27 mouse cellular contexts compared by ENCODE assay signal in the genomic region with DNA sequence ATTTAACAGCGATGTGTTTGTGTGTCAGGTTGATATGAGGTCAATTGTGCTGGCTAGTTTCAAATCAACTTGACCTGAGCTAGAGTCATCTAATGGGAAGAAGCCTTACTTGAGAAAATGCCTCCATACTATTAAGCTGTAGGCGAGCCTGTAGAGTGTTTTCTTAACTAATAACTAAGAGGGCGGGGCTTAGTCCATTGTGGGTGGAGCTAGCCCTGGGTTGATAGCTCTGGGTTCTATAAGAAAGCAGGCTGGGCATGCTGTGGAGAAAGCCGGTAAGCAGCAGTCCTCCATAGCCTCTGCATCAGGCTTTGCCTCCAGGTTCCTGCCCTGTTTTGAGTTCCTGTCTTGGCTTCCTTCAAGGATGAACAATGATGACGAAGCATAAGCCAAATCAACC. TPM values are rescaled to one million over a fixed set of nuclear protein-coding genes. Genes with fewer than 3 reads are reported as not detected.
DNase-seq lines count a peak whose midpoint lies in the region; ATAC-seq and TF ChIP-seq lines count a peak whose summit lies in the region.
"Had no signal": no experiment of that assay in that cellular context is flagged by ENCODE, and none has a peak within 500 bp of the region (broad histone marks: within the 10 kb centered on the region; RNA-seq: fewer than 3 reads in every experiment).

No protein-coding gene starts in this region.

- H3K9me3 ChIP-seq in liver, embryonic 13.5 days (replicated peaks): no peaks in the 10 kb centered on the region
- H3K9me3 ChIP-seq in liver, embryonic 12.5 days (replicated peaks): no peaks in the 10 kb centered on the region
- no peaks in the 10 kb centered on the region for H3K9me3 ChIP-seq in stomach, postnatal 0 days (ENCODE audit: control insufficient read depth, low read length)
- H3K9me3 ChIP-seq: embryonic facial prominence, embryonic 12.5 days; embryonic facial prominence, embryonic 15.5 days; forebrain, embryonic 12.5 days; forebrain, embryonic 15.5 days; G1E; hindbrain, embryonic 12.5 days; hindbrain, embryonic 15.5 days had no signal

- WGBS in liver, embryonic 13.5 days (ENCODE audit: insufficient replicate concordance): 43% methylated on average over 5 of the region's 5 CpGs
- 38% methylated on average over 5 of the region's 5 CpGs for WGBS in liver, embryonic 12.5 days (ENCODE audit: insufficient replicate concordance)
- WGBS in stomach, postnatal 0 days: 49% methylated on average over 5 of the region's 5 CpGs

- no peaks in the 10 kb centered on the region for H3K4me1 ChIP-seq in liver, embryonic 13.5 days (replicated peaks)
- no peaks in the 10 kb centered on the region for H3K4me1 ChIP-seq in liver, embryonic 12.5 days
- H3K4me1 ChIP-seq in stomach, postnatal 0 days (replicated peaks; ENCODE audit: control insufficient read depth, insufficient read depth): no peaks in the 10 kb centered on the region
- H3K4me1 ChIP-seq: embryonic facial prominence, embryonic 15.5 days; forebrain, embryonic 12.5 days; forebrain, embryonic 15.5 days; hindbrain, embryonic 12.5 days; hindbrain, embryonic 15.5 days had no signal

- TF ChIP-seq EP300 in stomach, postnatal 0 days (optimal IDR thresholded peaks at IDR 0.05): no peak

- H3K27ac ChIP-seq in liver, embryonic 13.5 days: no peak overlapping the region
- H3K27ac ChIP-seq in liver, embryonic 12.5 days: no peak overlapping the region
- no peak overlapping the region for H3K27ac ChIP-seq in stomach, postnatal 0 days (replicated peaks)
- H3K27ac ChIP-seq: embryonic facial prominence, embryonic 12.5 days; embryonic facial prominence, embryonic 15.5 days; forebrain, embryonic 12.5 days; forebrain, embryonic 15.5 days; hindbrain, embryonic 12.5 days; hindbrain, embryonic 15.5 days had no signal

- DNase-seq in liver, embryonic 13.5 days: no peak
- peak; percentile 10 for DNase-seq in R1 (ENCODE audit: low read depth, low spot score)
- no peak for DNase-seq in stomach, postnatal 0 days (ENCODE audit: low spot score)
- no peak for DNase-seq in spleen, postnatal 36 days (ENCODE audit: low spot score in 2 of 2)
- DNase-seq in cerebellum, postnatal 14 days: no peak
- DNase-seq: adrenal gland, adult 2 months; adrenal gland, postnatal 14 days; cerebellum, adult 11 months; cerebellum, adult 8-10 months; cerebellum, postnatal 10 days; gastrocnemius, postnatal 25 days had no signal

- H3K27me3 ChIP-seq in liver, embryonic 13.5 days: peaks cover 32% of the 10 kb centered on the region
- peaks cover 40% of the 10 kb centered on the region for H3K27me3 ChIP-seq in liver, embryonic 12.5 days (replicated peaks)
- H3K27me3 ChIP-seq in stomach, postnatal 0 days (ENCODE audit: control insufficient read depth, insufficient read depth, low read length): no peaks in the 10 kb centered on the region
- H3K27me3 ChIP-seq: embryonic facial prominence, embryonic 15.5 days; forebrain, embryonic 12.5 days; forebrain, embryonic 15.5 days; hindbrain, embryonic 12.5 days; hindbrain, embryonic 15.5 days; Patski had no signal

- no peaks in the 10 kb centered on the region for H3K36me3 ChIP-seq in liver, embryonic 13.5 days
- H3K36me3 ChIP-seq in liver, embryonic 12.5 days: no peaks in the 10 kb centered on the region
- H3K36me3 ChIP-seq in stomach, postnatal 0 days (ENCODE audit: control insufficient read depth, insufficient read depth, low read length): no peaks in the 10 kb centered on the region
- H3K36me3 ChIP-seq: embryonic facial prominence, embryonic 12.5 days; embryonic facial prominence, embryonic 15.5 days; forebrain, embryonic 12.5 days; forebrain, embryonic 15.5 days; G1E; hindbrain, embryonic 12.5 days; hindbrain, embryonic 15.5 days had no signal

- no peak overlapping the region for H3K9ac ChIP-seq in liver, embryonic 13.5 days
- no peak overlapping the region for H3K9ac ChIP-seq in liver, embryonic 12.5 days
- no peak overlapping the region for H3K9ac ChIP-seq in stomach, postnatal 0 days (ENCODE audit: low read length)
- H3K9ac ChIP-seq: embryonic facial prominence, embryonic 12.5 days; embryonic facial prominence, embryonic 15.5 days; forebrain, embryonic 12.5 days; forebrain, embryonic 15.5 days; hindbrain, embryonic 12.5 days; hindbrain, embryonic 15.5 days had no signal

- H3K4me3 ChIP-seq in liver, embryonic 13.5 days (replicated peaks): no peak overlapping the region
- H3K4me3 ChIP-seq in liver, embryonic 12.5 days: no peak overlapping the region
- H3K4me3 ChIP-seq in stomach, postnatal 0 days (ENCODE audit: low read depth, low read length): no peak overlapping the region
- H3K4me3 ChIP-seq: embryonic facial prominence, embryonic 12.5 days; embryonic facial prominence, embryonic 15.5 days; erythroblast, embryonic 14.5 days; forebrain, embryonic 12.5 days; forebrain, embryonic 15.5 days; hindbrain, embryonic 12.5 days; hindbrain, embryonic 15.5 days had no signal

- TF ChIP-seq CTCF in stomach, postnatal 0 days (IDR thresholded peaks at IDR 0.05; ENCODE audit: low read depth): no peak

- ATAC-seq in liver, embryonic 13.5 days (ENCODE audit: low read depth): peak; percentile 26; the same call in 1 of the 2 replicates
- ATAC-seq in liver, embryonic 12.5 days: no peak
- ATAC-seq in stomach, postnatal 0 days (ENCODE audit: low FRiP score, low TSS enrichment): 0 out of 2 replicates have a peak, but pooled peaks have one; percentile 8
- ATAC-seq: forebrain, embryonic 15.5 days; intestine, postnatal 0 days; Patski had no signal

- H3K4me2 ChIP-seq in liver, embryonic 13.5 days: no peak overlapping the region
- no peak overlapping the region for H3K4me2 ChIP-seq in liver, embryonic 12.5 days
- no peak overlapping the region for H3K4me2 ChIP-seq in stomach, postnatal 0 days (replicated peaks; ENCODE audit: low read depth)
- H3K4me2 ChIP-seq: embryonic facial prominence, embryonic 12.5 days; embryonic facial prominence, embryonic 15.5 days; forebrain, embryonic 12.5 days; forebrain, embryonic 15.5 days; heart, embryonic 11.5 days; hindbrain, embryonic 12.5 days; hindbrain, embryonic 15.5 days had no signal

RNA-seq across cellular contexts. Expression of a gene that starts 9.1 kb away (rescaled TPM):
- 4.4 and 4.6 TPM in 2 replicates for polyA plus RNA-seq in liver, embryonic 13.5 days (2015; fragmentation: Nextera tagmentation; extraction: Ambion mirVana)
- 7.4 and 7.5 TPM in 2 replicates for polyA plus RNA-seq in liver, embryonic 12.5 days (2016; fragmentation: Nextera tagmentation; extraction: Ambion mirVana)
- polyA plus RNA-seq in stomach, postnatal 0 days (2015; fragmentation: Nextera tagmentation; extraction: Ambion mirVana): 3.6 and 5.6 TPM in 2 replicates
- polyA plus RNA-seq: G1E had no signal

RNA-seq across cellular contexts. Expression of a gene that starts 15.8 kb away (rescaled TPM):
- not detected in 2 replicates for polyA plus RNA-seq in liver, embryonic 13.5 days (2015; fragmentation: Nextera tagmentation; extraction: Ambion mirVana)
- not detected in 2 replicates for polyA plus RNA-seq in liver, embryonic 12.5 days (2016; fragmentation: Nextera tagmentation; extraction: Ambion mirVana)
- not detected in 2 replicates for polyA plus RNA-seq in stomach, postnatal 0 days (2015; fragmentation: Nextera tagmentation; extraction: Ambion mirVana)
- polyA plus RNA-seq: adrenal gland, adult 2 months; embryonic facial prominence, embryonic 12.5 days; erythroblast, embryonic 14.5 days; forebrain, embryonic 12.5 days; forebrain, embryonic 15.5 days; G1E; gonadal fat pad, adult 2 months; heart, embryonic 11.5 days; heart, embryonic 14.5 days; heart, postnatal 0 days; hindbrain, embryonic 12.5 days; hindbrain, embryonic 15.5 days; intestine, embryonic 14.5 days; intestine, postnatal 0 days; Patski had no signal

RNA-seq across cellular contexts. Expression of a gene that starts 31.1 kb away (rescaled TPM):
- polyA plus RNA-seq in liver, embryonic 13.5 days (2015; fragmentation: Nextera tagmentation; extraction: Ambion mirVana): not detected in 2 replicates
- polyA plus RNA-seq in liver, embryonic 12.5 days (2016; fragmentation: Nextera tagmentation; extraction: Ambion mirVana): not detected in 2 replicates
- polyA plus RNA-seq in stomach, postnatal 0 days (2015; fragmentation: Nextera tagmentation; extraction: Ambion mirVana): not detected in 2 replicates
- polyA plus RNA-seq: adrenal gland, adult 2 months; embryonic facial prominence, embryonic 12.5 days; embryonic facial prominence, embryonic 15.5 days; erythroblast, embryonic 14.5 days; forebrain, embryonic 12.5 days; forebrain, embryonic 15.5 days; G1E; gonadal fat pad, adult 2 months; heart, embryonic 11.5 days; heart, embryonic 14.5 days; heart, postnatal 0 days; hindbrain, embryonic 12.5 days; hindbrain, embryonic 15.5 days; intestine, embryonic 14.5 days; intestine, postnatal 0 days; Patski had no signal

RNA-seq across cellular contexts. Expression of a gene that starts 39.7 kb away (rescaled TPM):
- polyA plus RNA-seq in liver, embryonic 13.5 days (2015; fragmentation: Nextera tagmentation; extraction: Ambion mirVana): not detected in 2 replicates
- polyA plus RNA-seq in liver, embryonic 12.5 days (2016; fragmentation: Nextera tagmentation; extraction: Ambion mirVana): not detected in 2 replicates
- polyA plus RNA-seq in stomach, postnatal 0 days (2015; fragmentation: Nextera tagmentation; extraction: Ambion mirVana): not detected in 2 replicates
- polyA plus RNA-seq: adrenal gland, adult 2 months; embryonic facial prominence, embryonic 12.5 days; erythroblast, embryonic 14.5 days; forebrain, embryonic 12.5 days; forebrain, embryonic 15.5 days; G1E; gonadal fat pad, adult 2 months; heart, embryonic 11.5 days; heart, embryonic 14.5 days; heart, postnatal 0 days; hindbrain, embryonic 12.5 days; hindbrain, embryonic 15.5 days; intestine, embryonic 14.5 days; intestine, postnatal 0 days; Patski had no signal

RNA-seq across cellular contexts. Expression of a gene that starts 43.9 kb away (rescaled TPM):
- polyA plus RNA-seq in liver, embryonic 13.5 days (2015; fragmentation: Nextera tagmentation; extraction: Ambion mirVana): 62.5 and 64.3 TPM in 2 replicates
- 62.9 and 64.6 TPM in 2 replicates for polyA plus RNA-seq in liver, embryonic 12.5 days (2016; fragmentation: Nextera tagmentation; extraction: Ambion mirVana)
- 61.5 and 65.8 TPM in 2 replicates for polyA plus RNA-seq in stomach, postnatal 0 days (2015; fragmentation: Nextera tagmentation; extraction: Ambion mirVana)
